Mouse (Mus musculus): Measurements from ENCODE around the gene Gadl1.

GRCm38 (mm10) chr9:115914006-115914405 is 4.8 kb downstream of the Gadl1 start:
- no peak for TF ChIP-seq CTCF (conservative IDR thresholded peaks at IDR 0.05 in 1 of 2, IDR thresholded peaks at IDR 0.05 in 1 of 2; ENCODE audit: low read depth in 2 of 2, low read length in 2 of 2)
- TF ChIP-seq EP300 (IDR thresholded peaks at IDR 0.05; ENCODE audit: low read length): no peak
- TF ChIP-seq POLR2A (IDR thresholded peaks at IDR 0.05; ENCODE audit: low read depth, low read length): no peak
- TF ChIP-seq RCOR1 (conservative IDR thresholded peaks at IDR 0.05; ENCODE audit: low read depth, low read length): no peak
- TF ChIP-seq MXI1 (IDR thresholded peaks at IDR 0.05; ENCODE audit: low read depth, low read length): no peak
- no peak for TF ChIP-seq IRF4 (IDR thresholded peaks at IDR 0.05; ENCODE audit: low read depth, low read length)
- TF ChIP-seq USF1 (IDR thresholded peaks at IDR 0.05; ENCODE audit: low read depth, low read length): no peak
